Mouse (Mus musculus) neural tube, embryonic 14.5 days (tissue): Measurements from ENCODE around the gene Trappc12. TPM values are rescaled to one million over a fixed set of nuclear protein-coding genes. Genes with fewer than 3 reads are reported as not detected.

Source experiments
- ATAC-seq: fragments of 200-750 bp; cut with Nextera tagmentation; 2 replicates; pipeline ENCODE4 v1.8.0; 2017; ENCODE audit warnings: low read depth, mild to moderate bottlenecking, moderate TSS enrichment, moderate library complexity
- H3K27ac ChIP-seq: fragments of 300-500 bp; sonication (generic); 2 replicates; pipeline ENCODE4 v1.5.1; 2014; ENCODE audit warnings: low read depth, mild to moderate bottlenecking, control low read depth, low read length, moderate library complexity, mixed read lengths
- H3K27me3 ChIP-seq: fragments of 300-500 bp; sonication (generic); 2 replicates; pipeline ENCODE4 v1.6.1; 2014; ENCODE audit warnings: low read length; ENCODE audit not compliant: control insufficient read depth, insufficient read depth
- H3K36me3 ChIP-seq: fragments of 300-500 bp; sonication (generic); 2 replicates; pipeline ENCODE4 v1.6.1; 2014; ENCODE audit warnings: low read length, mixed read lengths; ENCODE audit not compliant: control insufficient read depth, insufficient read depth
- H3K4me1 ChIP-seq: fragments of 300-500 bp; sonication (generic); 2 replicates; pipeline ENCODE4 v1.6.1; 2014; ENCODE audit warnings: low read length; ENCODE audit not compliant: control insufficient read depth, insufficient read depth
- H3K4me2 ChIP-seq: fragments of 300-500 bp; sonication (generic); 2 replicates; pipeline ENCODE4 v1.6.1; 2014; ENCODE audit warnings: mild to moderate bottlenecking, low read depth, low read length, control low read depth
- H3K4me3 ChIP-seq: fragments of 300-500 bp; sonication (generic); 2 replicates; pipeline ENCODE4 v1.5.1; 2014; ENCODE audit warnings: low read depth, low read length, control low read depth, mixed read lengths
- H3K9ac ChIP-seq: fragments of 300-500 bp; sonication (generic); replicated peaks from 2 replicates; pipeline ENCODE4 v1.6.1; 2014; ENCODE audit warnings: low read depth, mild to moderate bottlenecking, control low read depth, low read length, mixed read lengths
- H3K9me3 ChIP-seq: fragments of 300-500 bp; sonication (generic); 2 replicates; pipeline ENCODE4 v1.6.1; 2016; ENCODE audit warnings: low read length; ENCODE audit not compliant: control insufficient read depth
- WGBS: fragments of 180-500 bp; shearing (Covaris S2); extraction: QIAGEN DNeasy Blood & Tissue Kit; methylation state at CpG from one replicate; pipeline ENCODE4 v1.1.7; 2014; 5-methylcytosine and 5-hydroxymethylcytosine counted together
- polyA plus RNA-seq: library from polyadenylated mRNA; unstranded; fragments of >200 nt; fragmentation: Nextera tagmentation; extraction: Ambion mirVana; gene quantifications from 2 replicates; pipeline ENCODE4 v1.2.1, GENCODE M21; 2014

The Trappc12 gene
- polyA plus RNA-seq, 1 experiment from 2014 or later = 46.9 TPM

GRCm38 (mm10) chr12:28784355-28784754 is 34.1 kb upstream of the Trappc12 start:
- no peaks in the 10 kb centered on the region for H3K27me3 ChIP-seq
- no peaks in the 10 kb centered on the region for H3K36me3 ChIP-seq
- no peak overlapping the region for H3K4me3 ChIP-seq
- H3K9me3 ChIP-seq = no peaks in the 10 kb centered on the region
- H3K4me2 ChIP-seq = no peak overlapping the region
- WGBS = 35% methylated on average over 4 of the region's 4 CpGs
- H3K9ac ChIP-seq = no peak overlapping the region
- peaks cover 32% of the 10 kb centered on the region for H3K4me1 ChIP-seq
- peak overlapping the region; percentile 34; the same call in 1 of the 2 replicates for H3K27ac ChIP-seq
- peak; percentile 57; the same call in 1 of the 2 replicates for ATAC-seq

- WGBS = 93% methylated on average over 3 of the region's 3 CpGs
- H3K4me2 ChIP-seq = no peak overlapping the region
- no peak overlapping the region for H3K9ac ChIP-seq
- no peaks in the 10 kb centered on the region for H3K27me3 ChIP-seq
- ATAC-seq = no peak
- no peak overlapping the region for H3K27ac ChIP-seq
- peaks cover 32% of the 10 kb centered on the region for H3K4me1 ChIP-seq
- no peak overlapping the region for H3K4me3 ChIP-seq
- H3K36me3 ChIP-seq = no peaks in the 10 kb centered on the region
- H3K9me3 ChIP-seq = no peaks in the 10 kb centered on the region
Measured at GRCm38 (mm10) chr12:28782637-28783036, 32.4 kb upstream of the Trappc12 start.

- Histone ChIP-seq H3K27me3 (no peaks in the 10 kb centered on the region), H3K4me2 (no peak overlapping the region), H3K4me3 (no peak overlapping the region), H3K36me3 (no peaks in the 10 kb centered on the region), H3K9ac (no peak overlapping the region), H3K27ac (0 out of 2 replicates have a peak overlapping the region, but pooled peaks have one; percentile 52), H3K4me1 (peaks cover 37% of the 10 kb centered on the region), H3K9me3 (no peaks in the 10 kb centered on the region)
- ATAC-seq = peak; percentile 75
- 29% methylated on average over 7 of the region's 7 CpGs for WGBS
Measured at GRCm38 (mm10) chr12:28780180-28780579, 29.9 kb upstream of the Trappc12 start.

DNA sequence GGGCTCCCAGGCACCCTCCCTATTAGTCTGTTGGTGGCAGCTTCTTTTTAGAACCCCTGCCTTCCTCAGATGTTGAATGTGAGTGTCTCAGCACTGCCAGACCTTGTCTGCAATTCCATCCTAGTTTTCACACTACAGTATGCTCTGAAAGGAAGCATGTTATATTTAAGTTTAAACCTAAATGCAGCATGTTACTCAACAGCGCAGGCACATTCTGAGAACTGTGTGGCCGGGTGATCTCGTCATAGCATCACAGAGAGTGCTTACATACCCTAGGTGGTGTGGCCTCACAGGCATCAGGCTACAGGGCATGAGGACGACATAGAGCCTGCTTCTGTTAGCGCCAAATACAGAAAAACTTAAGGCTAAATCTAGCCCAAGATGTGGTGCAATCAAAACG is 25.4 kb upstream of the Trappc12 start:
- 0 out of 2 replicates have a peak overlapping the region, but pooled peaks have one; percentile 11 for H3K9ac ChIP-seq
- no peak overlapping the region for H3K4me2 ChIP-seq
- ATAC-seq = no peak
- H3K27ac ChIP-seq = no peak overlapping the region
- H3K27me3 ChIP-seq = no peaks in the 10 kb centered on the region
- H3K4me3 ChIP-seq = no peak overlapping the region
- no peaks in the 10 kb centered on the region for H3K36me3 ChIP-seq
- WGBS = 89% methylated on average over 6 of the region's 6 CpGs
- H3K9me3 ChIP-seq = no peaks in the 10 kb centered on the region
- H3K4me1 ChIP-seq = peaks cover 14% of the 10 kb centered on the region

- H3K9ac ChIP-seq = 0 out of 2 replicates have a peak overlapping the region, but pooled peaks have one; percentile 11
- no peak overlapping the region for H3K27ac ChIP-seq
- H3K4me2 ChIP-seq = no peak overlapping the region
- H3K4me3 ChIP-seq = no peak overlapping the region
- no peaks in the 10 kb centered on the region for H3K36me3 ChIP-seq
- no peaks in the 10 kb centered on the region for H3K9me3 ChIP-seq
- H3K27me3 ChIP-seq = no peaks in the 10 kb centered on the region
- peaks cover 11% of the 10 kb centered on the region for H3K4me1 ChIP-seq
- ATAC-seq = no peak
- WGBS = 22% methylated on average over 8 of the region's 8 CpGs
Measured at GRCm38 (mm10) chr12:28775120-28775519, 24.8 kb upstream of the Trappc12 start.

- no peak overlapping the region for H3K4me2 ChIP-seq
- H3K4me3 ChIP-seq = no peak overlapping the region
- ATAC-seq = no peak
- no peak overlapping the region for H3K27ac ChIP-seq
- no peaks in the 10 kb centered on the region for H3K27me3 ChIP-seq
- H3K36me3 ChIP-seq = no peaks in the 10 kb centered on the region
- WGBS = 79% methylated on average over 3 of the region's 3 CpGs
- H3K9ac ChIP-seq = no peak overlapping the region
- peaks cover 7% of the 10 kb centered on the region; the same call in 1 of the 2 replicates for H3K4me1 ChIP-seq
- no peaks in the 10 kb centered on the region for H3K9me3 ChIP-seq
Measured at GRCm38 (mm10) chr12:28773815-28774214, 23.5 kb upstream of the Trappc12 start.

- no peaks in the 10 kb centered on the region for H3K4me1 ChIP-seq
- no peak overlapping the region for H3K27ac ChIP-seq
- H3K4me3 ChIP-seq = no peak overlapping the region
- no peaks in the 10 kb centered on the region for H3K36me3 ChIP-seq
- no peaks in the 10 kb centered on the region for H3K9me3 ChIP-seq
- no peaks in the 10 kb centered on the region for H3K27me3 ChIP-seq
- H3K9ac ChIP-seq = no peak overlapping the region
- ATAC-seq = no peak
- 95% methylated on average over 7 of the region's 7 CpGs for WGBS
- no peak overlapping the region for H3K4me2 ChIP-seq
Measured at GRCm38 (mm10) chr12:28769953-28770352, 19.7 kb upstream of the Trappc12 start.

- H3K4me1 ChIP-seq = peaks cover 14% of the 10 kb centered on the region
- no peak overlapping the region for H3K4me2 ChIP-seq
- H3K9ac ChIP-seq = no peak overlapping the region
- no peak overlapping the region for H3K4me3 ChIP-seq
- WGBS = 83% methylated on average over 4 of the region's 4 CpGs
- H3K9me3 ChIP-seq = no peaks in the 10 kb centered on the region
- H3K36me3 ChIP-seq = 0 out of 2 replicates have a peak, but pooled peaks cover 2% of the 10 kb centered on the region
- no peaks in the 10 kb centered on the region for H3K27me3 ChIP-seq
- ATAC-seq = no peak
- H3K27ac ChIP-seq = no peak overlapping the region
Measured at GRCm38 (mm10) chr12:28756019-28756418, 5.7 kb upstream of the Trappc12 start.

DNA sequence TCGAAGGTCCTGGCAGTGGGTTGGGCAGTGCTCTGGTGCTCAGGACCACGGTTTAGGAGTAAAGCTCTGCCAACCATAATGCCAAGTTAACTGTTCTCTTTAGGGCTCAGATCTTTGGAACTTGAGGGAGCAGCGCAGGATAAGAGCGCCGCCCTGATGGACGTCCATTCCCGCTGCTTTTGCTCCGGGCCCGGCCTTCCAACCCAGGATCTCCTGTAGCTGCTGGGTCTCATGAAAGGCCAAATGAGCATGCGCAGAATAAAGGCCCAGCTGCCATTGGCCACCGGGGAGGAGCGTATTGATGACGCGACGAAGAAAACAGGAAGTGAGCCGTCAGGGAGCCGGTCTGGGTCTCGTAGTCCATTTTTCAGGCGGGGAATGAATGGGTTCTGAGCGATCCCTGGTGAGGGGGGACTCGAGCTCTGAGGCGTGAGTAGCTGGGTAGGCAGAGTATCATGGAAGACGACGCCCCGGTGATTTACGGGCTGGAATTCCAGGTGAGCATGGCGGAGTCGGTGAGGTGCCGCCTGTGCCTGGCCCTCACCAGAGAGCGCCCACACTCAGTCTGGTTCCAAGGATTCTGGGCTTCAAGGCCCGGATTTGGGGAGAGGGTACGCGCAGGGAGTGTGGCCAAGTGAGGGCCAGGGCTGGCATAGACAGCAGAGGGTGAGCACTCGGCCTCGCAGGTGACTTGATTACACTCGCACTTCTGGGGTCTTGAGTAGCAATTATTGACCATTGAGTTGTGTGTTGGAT is 1.4 kb upstream of the Trappc12 start, which contains the start of gene Eipr1:
Gene Eipr1, plus strand, starts transcription at position 296 of the 756 bp plus-strand sequence.
- Histone ChIP-seq H3K27ac (peak within 1 kb of the TSS; percentile 52), H3K4me1 (peaks cover 22% of the 10 kb centered on the region), H3K36me3 (peaks cover 4% of the 10 kb centered on the region; the same call in 1 of the 2 replicates), H3K4me3 (peak within 1 kb of the TSS; percentile 81), H3K27me3 (no peaks in the 10 kb centered on the region), H3K9me3 (no peaks in the 10 kb centered on the region), H3K4me2 (peak within 1 kb of the TSS; percentile 95), H3K9ac (peak within 1 kb of the TSS; percentile 70)
- WGBS = 4% methylated on average over 36 of the region's 36 CpGs
- peak; percentile 89 for ATAC-seq
